Mouse (Mus musculus) olfactory bulb, adult 2 months (tissue): ENCODE data around the gene Entpd8. TPM values are rescaled to one million over a fixed set of nuclear protein-coding genes. Genes with fewer than 3 reads are reported as not detected.

Source experiments
- H3K27ac ChIP-seq: fragments of 200-500 bp; 2 replicates; pipeline ENCODE4 v1.5.1; 2012; ENCODE audit warnings: low read depth, low read length; ENCODE audit not compliant: insufficient read depth
- H3K4me1 ChIP-seq: fragments of 200-500 bp; 2 replicates; pipeline ENCODE4 v1.6.1; 2012; ENCODE audit warnings: low read length; ENCODE audit not compliant: control insufficient read depth, insufficient read depth
- H3K4me3 ChIP-seq: fragments of 200-500 bp; 2 replicates; pipeline ENCODE4 v1.5.1; 2012; ENCODE audit warnings: mild to moderate bottlenecking, low read depth, low read length, moderate library complexity; ENCODE audit not compliant: insufficient read depth
- CTCF ChIP-seq: fragments of 200-500 bp; IDR thresholded peaks from 2 replicates; pipeline ENCODE4 v1.5.1; 2012; ENCODE audit warnings: low read depth, mild to moderate bottlenecking, low read length, moderate library complexity; ENCODE audit not compliant: insufficient read depth
- POLR2A ChIP-seq: fragments of 200-500 bp; IDR thresholded peaks from 2 replicates; pipeline ENCODE4 v1.6.1; 2012; ENCODE audit warnings: mild to moderate bottlenecking, low read depth, low read length, moderate library complexity; ENCODE audit not compliant: insufficient read depth
- WGBS: fragments of 180-500 bp; shearing (Covaris S2); methylation state at CpG from one replicate; pipeline ENCODE4 v1.1.7; 2018; 5-methylcytosine and 5-hydroxymethylcytosine counted together
- polyA plus RNA-seq: library from polyadenylated mRNA; stranded (reverse); fragments of >200 nt; gene quantifications from 2 replicates; pipeline ENCODE4 v1.2.4, GENCODE M21; 2012; ENCODE audit warnings: low replicate concordance; ENCODE audit not compliant: missing spikeins, insufficient read depth, insufficient read length

Entpd8 gene
- polyA plus RNA-seq, 1 experiment = not detected

DNA sequence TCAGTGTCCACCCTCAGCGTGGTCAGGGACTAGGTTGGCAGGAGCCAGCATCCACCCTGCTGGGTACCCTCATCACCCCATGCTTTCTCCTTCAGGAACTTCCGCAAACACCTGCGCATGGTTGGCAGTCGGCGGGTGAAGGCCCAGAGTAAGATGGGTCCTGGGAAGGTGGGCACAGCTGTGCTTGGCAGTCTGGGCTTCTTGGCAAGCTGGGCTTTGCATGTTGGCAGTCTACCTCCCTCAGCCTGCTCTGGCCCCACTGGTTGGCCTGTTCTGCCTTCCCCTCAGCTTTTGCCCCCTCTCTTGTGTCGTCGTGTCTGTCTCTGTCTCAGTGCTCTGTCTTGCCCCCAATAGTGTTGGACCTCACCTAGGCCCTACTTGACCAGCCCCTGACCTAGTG, 21.2 kb upstream of the Entpd8 start:
- Histone ChIP-seq H3K4me3 (no peak overlapping the region), H3K27ac (no peak overlapping the region), H3K4me1 (peaks cover 31% of the 10 kb centered on the region)
- 80% methylated on average over 7 of the region's 7 CpGs for WGBS
- no peak for TF ChIP-seq POLR2A
- no peak for TF ChIP-seq CTCF

- TF ChIP-seq POLR2A (no peak), CTCF (no peak)
- Histone ChIP-seq H3K4me3 (no peak overlapping the region), H3K4me1 (peaks cover 5% of the 10 kb centered on the region; the same call in 1 of the 2 replicates), H3K27ac (no peak overlapping the region)
- WGBS = 91% methylated on average over 5 of the region's 5 CpGs
Observed at GRCm38 (mm10) chr2:25063523-25063922, 16.6 kb upstream of the Entpd8 start.

DNA sequence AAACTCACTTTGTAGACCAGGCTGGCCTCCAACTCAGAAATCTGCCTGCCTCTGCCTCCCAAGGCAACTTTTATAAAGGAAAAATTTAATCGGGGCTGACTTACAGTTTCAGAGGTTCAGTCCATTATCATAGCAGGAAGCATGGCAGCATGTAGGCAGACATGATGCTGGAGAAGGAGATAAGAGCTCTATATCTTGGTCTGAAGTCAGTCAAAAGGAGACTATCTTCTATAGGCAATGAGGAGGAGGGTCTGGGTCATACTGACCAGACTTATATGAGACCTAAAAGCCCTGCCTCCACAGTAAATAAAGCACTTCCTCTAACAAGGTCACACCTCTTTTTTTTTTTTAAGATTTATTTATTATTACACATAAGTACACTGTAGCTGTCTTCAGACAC, 15.8 kb upstream of the Entpd8 start:
- 94% methylated on average over 1 of the region's 1 CpGs for WGBS
- H3K4me3 ChIP-seq = no peak overlapping the region
- TF ChIP-seq CTCF = no peak
- no peak for TF ChIP-seq POLR2A
- H3K27ac ChIP-seq = no peak overlapping the region
- no peaks in the 10 kb centered on the region for H3K4me1 ChIP-seq

GRCm38 (mm10) chr2:25065537-25065936, 14.6 kb upstream of the Entpd8 start:
- Histone ChIP-seq H3K4me1 (no peaks in the 10 kb centered on the region), H3K27ac (no peak overlapping the region), H3K4me3 (no peak overlapping the region)
- TF ChIP-seq CTCF = no peak
- no peak for TF ChIP-seq POLR2A

DNA sequence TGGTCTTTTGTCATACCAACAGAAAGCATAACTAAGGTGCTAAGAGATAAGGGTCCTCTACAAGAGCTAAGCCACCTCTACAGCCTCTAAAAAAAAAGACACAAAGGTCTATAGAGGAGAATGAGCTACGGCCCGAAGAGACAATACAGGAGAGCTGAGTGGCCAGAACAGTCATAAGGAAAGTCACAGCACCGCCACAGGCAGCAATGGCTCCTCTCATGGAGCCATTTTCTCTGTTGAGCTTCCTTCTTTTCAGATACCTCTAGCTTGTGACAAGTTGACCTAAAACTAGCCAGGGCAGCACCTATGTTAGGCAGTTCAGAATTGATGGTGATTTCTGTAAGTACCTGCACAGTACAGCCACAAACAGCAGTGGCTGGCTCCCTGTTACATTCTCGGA, 13.6 kb upstream of the Entpd8 start:
- no peak overlapping the region for H3K4me3 ChIP-seq
- H3K27ac ChIP-seq = no peak overlapping the region
- no peak for TF ChIP-seq POLR2A
- TF ChIP-seq CTCF = no peak
- H3K4me1 ChIP-seq = no peaks in the 10 kb centered on the region
- 72% methylated on average over 4 of the region's 4 CpGs for WGBS

- WGBS = 67% methylated on average over 4 of the region's 4 CpGs
- Histone ChIP-seq H3K4me3 (no peak overlapping the region), H3K4me1 (no peaks in the 10 kb centered on the region), H3K27ac (no peak overlapping the region)
- TF ChIP-seq CTCF (no peak), POLR2A (no peak)
Observed at GRCm38 (mm10) chr2:25069537-25069936, 10.6 kb upstream of the Entpd8 start.

DNA sequence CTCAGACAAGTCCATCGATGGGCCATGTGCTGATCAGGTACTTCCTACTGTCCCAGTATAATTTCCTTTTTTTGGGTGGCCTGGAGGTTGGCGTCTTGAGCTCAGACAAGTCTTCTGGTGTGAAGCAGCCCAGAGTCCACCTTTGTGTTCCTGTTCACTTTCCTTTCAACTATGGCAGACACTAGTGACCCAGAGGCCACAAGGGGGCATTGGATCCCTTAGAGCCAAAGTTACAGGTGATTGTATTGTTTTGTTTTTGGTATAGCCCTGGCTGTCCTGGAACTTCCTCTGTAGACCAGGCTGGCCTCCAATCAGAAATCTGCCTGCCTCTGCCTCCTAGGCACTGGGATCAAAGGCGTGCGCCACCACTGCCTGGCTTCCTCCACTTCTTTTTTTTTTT, 7.7 kb upstream of the Entpd8 start:
- 91% methylated on average over 4 of the region's 4 CpGs for WGBS

GRCm38 (mm10) chr2:25075506-25075905, 4.6 kb upstream of the Entpd8 start:
- H3K27ac ChIP-seq = no peak overlapping the region
- H3K4me1 ChIP-seq = no peaks in the 10 kb centered on the region
- no peak for TF ChIP-seq POLR2A
- no peak for TF ChIP-seq CTCF
- no peak overlapping the region for H3K4me3 ChIP-seq
- 35% methylated on average over 4 of the region's 4 CpGs for WGBS

More for the DNA sequence above, 7.7 kb upstream of the Entpd8 start:
- Histone ChIP-seq H3K4me1 (no peaks in the 10 kb centered on the region), H3K4me3 (no peak overlapping the region), H3K27ac (no peak overlapping the region)
- TF ChIP-seq POLR2A = no peak
- no peak for TF ChIP-seq CTCF

DNA sequence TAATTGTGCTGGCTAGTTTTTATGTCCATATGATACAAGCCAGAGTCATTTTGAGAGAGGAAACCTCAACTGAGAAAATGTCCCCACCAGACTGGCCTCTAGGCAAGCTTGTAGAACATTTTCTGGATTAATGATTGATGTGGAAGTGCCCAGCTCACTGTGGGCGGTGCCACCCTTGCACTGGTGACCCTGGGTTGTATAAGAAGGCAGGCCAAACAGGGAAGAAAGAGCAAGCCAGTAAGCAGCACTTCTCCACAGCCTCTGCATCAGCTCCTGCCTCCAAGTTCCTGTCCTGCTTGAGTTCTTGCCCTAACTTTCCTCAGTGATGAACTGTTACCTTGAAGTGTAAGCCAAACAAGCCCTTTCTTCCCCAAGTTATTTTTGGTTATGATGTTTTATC, 1.1 kb upstream of the Entpd8 start:
- 88% methylated on average over 1 of the region's 1 CpGs for WGBS
- no peaks in the 10 kb centered on the region for H3K4me1 ChIP-seq
- no peak for TF ChIP-seq POLR2A
- TF ChIP-seq CTCF = no peak

DNA sequence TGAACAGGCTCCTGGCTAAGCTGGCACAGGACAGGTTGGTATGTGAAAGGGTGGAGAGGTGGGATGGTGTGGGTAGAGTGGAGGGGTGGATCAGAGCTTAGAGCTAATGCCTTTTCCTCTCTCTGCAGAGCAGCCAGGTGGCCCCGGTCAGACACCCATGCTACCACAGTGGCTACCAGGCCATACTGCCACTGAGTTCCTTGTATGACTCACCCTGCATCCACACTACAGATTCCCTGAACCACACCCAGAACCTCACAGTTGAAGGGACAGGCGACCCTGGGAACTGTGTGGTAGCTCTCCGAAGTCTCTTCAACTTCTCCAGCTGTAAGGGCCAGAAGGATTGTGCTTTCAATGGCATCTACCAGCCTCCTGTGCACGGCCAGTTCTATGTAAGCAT, 3.6 kb downstream of the Entpd8 start:
- WGBS = 85% methylated on average over 4 of the region's 4 CpGs
- TF ChIP-seq POLR2A (no peak), CTCF (no peak)

More for the DNA sequence above, 1.1 kb upstream of the Entpd8 start:
- Histone ChIP-seq H3K4me3 (no peak overlapping the region), H3K27ac (no peak overlapping the region)

More for the DNA sequence above, 3.6 kb downstream of the Entpd8 start:
- no peaks in the 10 kb centered on the region for H3K4me1 ChIP-seq
- H3K27ac ChIP-seq = no peak overlapping the region
- H3K4me3 ChIP-seq = no peak overlapping the region
